ENCODE assay signal across 18 mouse cellular contexts in the genomic region with DNA sequence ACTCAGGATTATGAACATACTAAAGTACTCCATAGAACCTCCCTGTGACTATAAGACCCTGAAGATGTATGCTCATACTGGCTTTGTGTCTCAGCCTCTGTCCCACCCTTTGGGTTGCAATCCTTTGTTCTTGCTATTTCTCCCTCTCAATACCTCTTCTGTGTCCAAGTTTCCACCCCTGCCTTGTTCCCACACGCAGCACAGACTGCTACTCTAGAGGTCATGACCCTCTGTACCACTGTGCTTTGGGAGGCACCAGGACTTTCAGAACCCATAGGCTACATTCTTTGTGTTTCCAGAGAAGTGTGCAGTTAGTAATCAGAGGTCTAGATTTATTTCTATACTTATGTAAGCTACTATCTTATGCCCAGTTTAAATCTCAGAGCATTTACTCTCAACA.
DNase-seq lines count a peak whose midpoint lies in the region; ATAC-seq and TF ChIP-seq lines count a peak whose summit lies in the region.
"Had no signal": no experiment of that assay in that cellular context is flagged by ENCODE, and none has a peak within 500 bp of the region (broad histone marks: within the 10 kb centered on the region; RNA-seq: fewer than 3 reads in every experiment).

No protein-coding gene starts in this region.

- H3K36me3 ChIP-seq in kidney, adult 2 months (ENCODE audit: control insufficient read depth, insufficient read depth, low read length), result no peaks in the 10 kb centered on the region
- no peaks in the 10 kb centered on the region for H3K36me3 ChIP-seq in neural tube, embryonic 15.5 days
- no peaks in the 10 kb centered on the region for H3K36me3 ChIP-seq in intestine, postnatal 0 days (ENCODE audit: control insufficient read depth, insufficient read depth)
- H3K36me3 ChIP-seq: embryonic facial prominence, embryonic 10.5 days; heart, embryonic 15.5 days had no signal

- 39% methylated on average over 1 of the region's 1 CpGs for WGBS in kidney, adult 2 months
- WGBS in neural tube, embryonic 15.5 days, result 3% methylated on average over 1 of the region's 1 CpGs
- WGBS in intestine, postnatal 0 days, result 36% methylated on average over 1 of the region's 1 CpGs

- no peak for TF ChIP-seq CTCF in kidney, adult 2 months (conservative IDR thresholded peaks at IDR 0.05; ENCODE audit: insufficient read depth, insufficient read length, low read depth, low read length)
- TF ChIP-seq CTCF in intestine, postnatal 0 days (IDR thresholded peaks at IDR 0.05; ENCODE audit: low read depth), result no peak

- no peaks in the 10 kb centered on the region for H3K9me3 ChIP-seq in neural tube, embryonic 15.5 days (replicated peaks)
- H3K9me3 ChIP-seq in intestine, postnatal 0 days (ENCODE audit: control insufficient read depth), result no peaks in the 10 kb centered on the region
- H3K9me3 ChIP-seq: embryonic facial prominence, embryonic 10.5 days; forebrain, embryonic 13.5 days; heart, embryonic 15.5 days had no signal

- peak; percentile 10 for DNase-seq in kidney, adult 2 months
- no peak for DNase-seq in kidney, adult 9 months
- DNase-seq in neural tube, embryonic 10.5 days (ENCODE audit: extremely low spot score, low spot score), result peak; percentile 24
- peak; percentile 46 for DNase-seq in mesoderm, embryonic 11.5 days (ENCODE audit: low read depth, low spot score)
- DNase-seq: adrenal gland, adult 8-10 months; adrenal gland, postnatal 36 days; cerebellum, adult 2 months; forebrain, postnatal 0 days; gastrocnemius, postnatal 14 days; heart, adult 2 months; heart, postnatal 14 days had no signal

- no peak overlapping the region for H3K4me3 ChIP-seq in kidney, adult 2 months (ENCODE audit: insufficient read depth, low read depth, low read length)
- no peak overlapping the region for H3K4me3 ChIP-seq in neural tube, embryonic 15.5 days (replicated peaks)
- H3K4me3 ChIP-seq in intestine, postnatal 0 days (ENCODE audit: low read depth, low read length), result no peak overlapping the region
- H3K4me3 ChIP-seq: embryonic facial prominence, embryonic 10.5 days; forebrain, embryonic 13.5 days; heart, adult 2 months; heart, embryonic 15.5 days had no signal

- no peak for ATAC-seq in neural tube, embryonic 15.5 days (ENCODE audit: low FRiP score)
- no peak for ATAC-seq in intestine, postnatal 0 days
- ATAC-seq: forebrain, embryonic 13.5 days; forebrain, postnatal 0 days; hindbrain, postnatal 0 days had no signal

- no peak overlapping the region for H3K9ac ChIP-seq in neural tube, embryonic 15.5 days (replicated peaks)
- no peak overlapping the region for H3K9ac ChIP-seq in intestine, postnatal 0 days (ENCODE audit: low read depth, low read length)
- H3K9ac ChIP-seq: forebrain, embryonic 13.5 days; forebrain, postnatal 0 days; heart, embryonic 15.5 days had no signal

- TF ChIP-seq POLR2A in kidney, adult 2 months (IDR thresholded peaks at IDR 0.05; ENCODE audit: low read depth, low read length), result no peak

- H3K27me3 ChIP-seq in kidney, adult 2 months (replicated peaks; ENCODE audit: control insufficient read depth, insufficient read depth, low read length), result no peaks in the 10 kb centered on the region
- H3K27me3 ChIP-seq in neural tube, embryonic 15.5 days (replicated peaks), result no peaks in the 10 kb centered on the region
- no peaks in the 10 kb centered on the region for H3K27me3 ChIP-seq in intestine, postnatal 0 days (replicated peaks; ENCODE audit: control insufficient read depth, insufficient read depth, low read length)
- H3K27me3 ChIP-seq: heart, embryonic 15.5 days had no signal

- H3K4me2 ChIP-seq in neural tube, embryonic 15.5 days, result no peak overlapping the region
- no peak overlapping the region for H3K4me2 ChIP-seq in intestine, postnatal 0 days (replicated peaks; ENCODE audit: low read depth)
- H3K4me2 ChIP-seq: forebrain, embryonic 13.5 days; heart, embryonic 11.5 days; heart, embryonic 15.5 days had no signal

- no peaks in the 10 kb centered on the region for H3K4me1 ChIP-seq in kidney, adult 2 months (ENCODE audit: control insufficient read depth, insufficient read depth, low read length)
- H3K4me1 ChIP-seq in neural tube, embryonic 15.5 days, result peaks cover 4% of the 10 kb centered on the region; the same call in 1 of the 2 replicates
- no peaks in the 10 kb centered on the region for H3K4me1 ChIP-seq in intestine, postnatal 0 days (replicated peaks; ENCODE audit: control insufficient read depth, insufficient read depth, low read length)
- H3K4me1 ChIP-seq: heart, embryonic 15.5 days had no signal

- no peak overlapping the region for H3K27ac ChIP-seq in kidney, adult 2 months (ENCODE audit: insufficient read depth, low read depth, low read length)
- H3K27ac ChIP-seq in neural tube, embryonic 15.5 days (replicated peaks), result no peak overlapping the region
- no peak overlapping the region for H3K27ac ChIP-seq in intestine, postnatal 0 days (ENCODE audit: low read depth, low read length)
- H3K27ac ChIP-seq: embryonic facial prominence, embryonic 10.5 days; forebrain, embryonic 13.5 days; heart, adult 2 months; heart, embryonic 15.5 days; hindbrain, postnatal 0 days had no signal
